Mouse (Mus musculus) C2C12 (cell line): ENCODE measurements around the gene Asb2.

Experiments used
- CEBPB ChIP-seq: IDR thresholded peaks from one replicate; pipeline ENCODE4 v1.6.1; 2011; ENCODE audit warnings: low read depth, mild to moderate bottlenecking, control low read depth, moderate library complexity
- CTCF ChIP-seq: IDR thresholded peaks from one replicate; pipeline ENCODE4 v1.5.1; 2011; ENCODE audit not compliant: control insufficient read depth, insufficient read depth, insufficient read length
- MAX ChIP-seq: IDR thresholded peaks from one replicate; pipeline ENCODE4 v1.6.1; 2011; ENCODE audit warnings: mild to moderate bottlenecking, control low read depth
- MYOG ChIP-seq: IDR thresholded peaks from one replicate; pipeline ENCODE4 v1.6.1; 2011; ENCODE audit not compliant: control insufficient read depth, insufficient read length; ENCODE audit errors: extremely low read depth
- USF1 ChIP-seq: IDR thresholded peaks from one replicate; pipeline ENCODE4 v1.6.1; 2011; ENCODE audit warnings: low read depth, mild to moderate bottlenecking, control low read depth, moderate library complexity

DNA sequence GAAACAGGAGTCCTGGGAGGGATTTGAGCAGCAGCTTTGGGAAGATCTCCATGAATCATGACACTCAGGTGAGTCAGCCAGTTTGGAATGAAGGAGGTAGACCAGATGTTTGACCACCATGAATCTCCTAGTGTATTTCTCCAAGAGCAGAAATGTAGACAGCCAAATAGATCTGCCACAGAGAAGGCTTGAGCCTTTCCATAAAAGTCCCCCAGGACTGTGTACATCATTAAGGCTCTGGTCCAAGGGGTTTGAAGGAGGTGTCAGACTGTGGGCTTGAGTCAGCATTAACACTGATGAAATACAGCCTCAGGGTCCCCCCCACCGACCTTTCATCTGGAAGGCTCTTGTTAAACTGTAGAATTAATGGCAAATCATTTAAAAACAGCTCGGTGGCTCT lies 74.3 kb downstream of the Asb2 start:
- TF ChIP-seq MYOG (no peak), CTCF (no peak), MAX (no peak), CEBPB (no peak), USF1 (no peak)
